Mouse (Mus musculus): ENCODE measurements at regions not wholly inside any gene's neighbourhood (a gene's known extent, or its start where the extent isn't known, plus 50 kb on each side); places are given as distances from the start of the nearest gene placed in this dataset.

GRCm38 (mm10) chr4:56113701-56114196, 581.5 kb upstream of the Klf4 start:
- no peak for TF ChIP-seq CTCF (IDR thresholded peaks at IDR 0.05; ENCODE audit: borderline replicate concordance, extremely low read depth, insufficient read depth, insufficient read length)
- TF ChIP-seq POLR2A (IDR thresholded peaks at IDR 0.05; ENCODE audit: borderline replicate concordance, extremely low read depth, insufficient read depth, insufficient read length, poor library complexity, severe bottlenecking), result no peak

Data from brain, embryonic 14.5 days (tissue).